Comparison of ENCODE assay signal across 8 mouse cellular contexts in genomic region chr2:150136435-150136897, GRCm38 (mm10). TPM values are rescaled to one million over a fixed set of nuclear protein-coding genes. Genes with fewer than 3 reads are reported as not detected.
A peak's percentile ranks its signal among the peaks of the same experiment; 100 is the strongest.
DNase-seq lines count a peak whose midpoint lies in the region; ATAC-seq and TF ChIP-seq lines count a peak whose summit lies in the region.

Gene Zfp120 (minus strand): TSS chr2:150136708.

- dilution Hi-C loops in CH12.LX (cut with MboI; ENCODE audit: extremely low pct_ligation_motif_present, extremely low pct_unique_long_range_greater_than_20kb, low sequenced_read_pairs) = no loop called here

- peaks cover 26% of the 10 kb centered on the region for H3K79me2 ChIP-seq in CH12.LX (replicated peaks; ENCODE audit: control insufficient read depth, extremely low read depth, insufficient read depth, poor library complexity, severe bottlenecking)

- DNase-seq in CH12.LX (ENCODE audit: extremely low read depth) = peak; percentile 98
- DNase-seq in c-Kit-positive CD71-positive TER-119-negative erythroid progenitor cells, embryonic 14.5 days (ENCODE audit: low read depth) = peak; percentile 85
- DNase-seq in forebrain, embryonic 11.5 days (ENCODE audit: low spot score) = peak; percentile 84
- peak; percentile 87 to 92 for DNase-seq in kidney, postnatal 36 days
- DNase-seq in telencephalon, adult 2 months (ENCODE audit: low read depth, low spot score) = peak; percentile 97

- no peak for TF ChIP-seq CTCF in CH12.LX (conservative IDR thresholded peaks at IDR 0.05 in 1 of 2, IDR thresholded peaks at IDR 0.05 in 1 of 2; ENCODE audit: low read depth in 2 of 2, low read length in 2 of 2)

- H3K27me3 ChIP-seq in CH12.LX (replicated peaks) = no peaks in the 10 kb centered on the region
- no peaks in the 10 kb centered on the region for H3K27me3 ChIP-seq in forebrain, embryonic 11.5 days (ENCODE audit: control insufficient read depth, insufficient read depth, low read length)
- no peaks in the 10 kb centered on the region for H3K27me3 ChIP-seq in heart, embryonic 16.5 days (ENCODE audit: control insufficient read depth, insufficient read depth, low read length)
- no peaks in the 10 kb centered on the region for H3K27me3 ChIP-seq in liver, embryonic 15.5 days
- H3K27me3 ChIP-seq in neural tube, embryonic 12.5 days (replicated peaks) = no peaks in the 10 kb centered on the region

- H3K4me3 ChIP-seq in CH12.LX (replicated peaks in 1 of 3; ENCODE audit: low read depth in 2 of 3, low read length in 2 of 3, poor library complexity in 1 of 3) = peak within 1 kb of the TSS; percentile 63 to 91 (median 80)
- peak within 1 kb of the TSS; percentile 57 for H3K4me3 ChIP-seq in forebrain, embryonic 11.5 days (ENCODE audit: low read depth, low read length)
- H3K4me3 ChIP-seq in heart, embryonic 16.5 days (ENCODE audit: low read length) = peak within 1 kb of the TSS; percentile 59
- H3K4me3 ChIP-seq in liver, embryonic 15.5 days (replicated peaks) = peak within 1 kb of the TSS; percentile 75
- peak within 1 kb of the TSS; percentile 69 for H3K4me3 ChIP-seq in neural tube, embryonic 12.5 days

- peak within 1 kb of the TSS; percentile 68 for H3K9ac ChIP-seq in CH12.LX (ENCODE audit: insufficient read depth, low read depth)
- peak within 1 kb of the TSS; percentile 72 for H3K9ac ChIP-seq in forebrain, embryonic 11.5 days (ENCODE audit: low read length)
- H3K9ac ChIP-seq in heart, embryonic 16.5 days (ENCODE audit: low read length) = peak within 1 kb of the TSS; percentile 72
- H3K9ac ChIP-seq in liver, embryonic 15.5 days = peak within 1 kb of the TSS; percentile 70
- H3K9ac ChIP-seq in neural tube, embryonic 12.5 days = peak within 1 kb of the TSS; percentile 74

- no peaks in the 10 kb centered on the region for H3K9me3 ChIP-seq in CH12.LX (replicated peaks; ENCODE audit: low read length)
- H3K9me3 ChIP-seq in forebrain, embryonic 11.5 days (ENCODE audit: control insufficient read depth, low read length) = no peaks in the 10 kb centered on the region
- no peaks in the 10 kb centered on the region for H3K9me3 ChIP-seq in heart, embryonic 16.5 days (replicated peaks; ENCODE audit: control insufficient read depth, low read length)
- no peaks in the 10 kb centered on the region for H3K9me3 ChIP-seq in liver, embryonic 15.5 days (replicated peaks)
- no peaks in the 10 kb centered on the region for H3K9me3 ChIP-seq in neural tube, embryonic 12.5 days

- in situ Hi-C loops in CH12.LX (cut with MboI; ENCODE audit: low pct_ligation_motif_present, low pct_unique_long_range_greater_than_20kb, low sequenced_read_pairs) = loop anchor here (25.0 kb wide), 1 partner anchor 351 kb away; the partner anchor contains the start of gene Zfp345

- TF ChIP-seq RAD21 in CH12.LX (IDR thresholded peaks at IDR 0.05; ENCODE audit: low read depth, low read length) = no peak

- no peak for TF ChIP-seq EP300 in CH12.LX (IDR thresholded peaks at IDR 0.05; ENCODE audit: low read length)

- H3K36me3 ChIP-seq in CH12.LX (replicated peaks in 1 of 2; ENCODE audit: control insufficient read depth in 1 of 2, insufficient read depth in 1 of 2, low read length in 1 of 2) = peaks cover 4 to 16% of the 10 kb centered on the region in 2 experiments
- H3K36me3 ChIP-seq in forebrain, embryonic 11.5 days (ENCODE audit: control insufficient read depth, insufficient read depth, low read length) = no peaks in the 10 kb centered on the region
- peaks cover 2% of the 10 kb centered on the region; the same call in 1 of the 2 replicates for H3K36me3 ChIP-seq in heart, embryonic 16.5 days (ENCODE audit: control insufficient read depth, insufficient read depth)
- H3K36me3 ChIP-seq in liver, embryonic 15.5 days (replicated peaks) = no peaks in the 10 kb centered on the region
- peaks cover 14% of the 10 kb centered on the region; the same call in 1 of the 2 replicates for H3K36me3 ChIP-seq in neural tube, embryonic 12.5 days

- 0% methylated on average over 13 of the region's 13 CpGs for WGBS in forebrain, embryonic 11.5 days
- 1% methylated on average over 13 of the region's 13 CpGs for WGBS in heart, embryonic 16.5 days
- WGBS in liver, embryonic 15.5 days (ENCODE audit: insufficient replicate concordance) = under 1% methylated on average over 13 of the region's 13 CpGs
- WGBS in neural tube, embryonic 12.5 days = under 1% methylated on average over 13 of the region's 13 CpGs

- TF ChIP-seq POLR2A in CH12.LX (IDR thresholded peaks at IDR 0.05; ENCODE audit: low read depth, low read length) = peak; percentile 72; the same call in 1 of the 2 replicates

- peak within 1 kb of the TSS; percentile 44; the same call in 1 of the 2 replicates for H3K27ac ChIP-seq in CH12.LX (ENCODE audit: insufficient read depth, low read depth)
- H3K27ac ChIP-seq in forebrain, embryonic 11.5 days (ENCODE audit: low read depth, low read length) = no peak within 1 kb of the TSS
- H3K27ac ChIP-seq in heart, embryonic 16.5 days (ENCODE audit: low read length) = peak within 1 kb of the TSS; percentile 26
- H3K27ac ChIP-seq in liver, embryonic 15.5 days (replicated peaks) = peak within 1 kb of the TSS; percentile 75
- H3K27ac ChIP-seq in neural tube, embryonic 12.5 days = no peak within 1 kb of the TSS

- peaks cover 3 to 16% of the 10 kb centered on the region in 2 experiments; a peak in 2 of 4 replicates for H3K4me1 ChIP-seq in CH12.LX (ENCODE audit: control insufficient read depth in 1 of 2, insufficient read depth in 2 of 2)
- no peaks in the 10 kb centered on the region for H3K4me1 ChIP-seq in forebrain, embryonic 11.5 days (replicated peaks; ENCODE audit: control insufficient read depth, insufficient read depth, low read length)
- peaks cover 3% of the 10 kb centered on the region for H3K4me1 ChIP-seq in heart, embryonic 16.5 days (ENCODE audit: control insufficient read depth, insufficient read depth, low read length)
- H3K4me1 ChIP-seq in liver, embryonic 15.5 days (replicated peaks) = peaks cover 7% of the 10 kb centered on the region
- H3K4me1 ChIP-seq in neural tube, embryonic 12.5 days = peaks cover 6% of the 10 kb centered on the region

- ATAC-seq in forebrain, embryonic 11.5 days (replicated peaks; ENCODE audit: low FRiP score) = peak; percentile 100
- ATAC-seq in heart, embryonic 16.5 days (replicated peaks; ENCODE audit: extremely low read depth, insufficient read depth, low FRiP score) = peak; percentile 100
- ATAC-seq in liver, embryonic 15.5 days (ENCODE audit: insufficient read depth) = peak; percentile 96
- ATAC-seq in neural tube, embryonic 12.5 days (ENCODE audit: low FRiP score, low read depth) = peak; percentile 100

- peak within 1 kb of the TSS; percentile 94 for H3K4me2 ChIP-seq in CH12.LX (ENCODE audit: insufficient read depth, low read depth, poor library complexity, severe bottlenecking)
- H3K4me2 ChIP-seq in forebrain, embryonic 11.5 days (ENCODE audit: low read depth, low read length, severe bottlenecking) = peak within 1 kb of the TSS; percentile 55
- H3K4me2 ChIP-seq in heart, embryonic 16.5 days (ENCODE audit: low read depth, low read length) = peak within 1 kb of the TSS; percentile 68
- H3K4me2 ChIP-seq in liver, embryonic 15.5 days = peak within 1 kb of the TSS; percentile 62
- H3K4me2 ChIP-seq in neural tube, embryonic 12.5 days (replicated peaks) = peak within 1 kb of the TSS; percentile 66

TF ChIP-seq in CH12.LX, 34 proteins besides CTCF, POLR2A, EP300 and RAD21 (continues in another document):
- TF ChIP-seq NRF1 (IDR thresholded peaks at IDR 0.05; ENCODE audit: low read depth, low read length) (peak; percentile 42; the same call in 1 of the 2 replicates), KAT2A (IDR thresholded peaks at IDR 0.05; ENCODE audit: insufficient replicate concordance, low read length) (peak; percentile 76; the same call in 1 of the 2 replicates), TCF12 (IDR thresholded peaks at IDR 0.05; ENCODE audit: low read depth, low read length) (peak; percentile 64; the same call in 1 of the 2 replicates), RCOR1 (conservative IDR thresholded peaks at IDR 0.05; ENCODE audit: low read depth, low read length) (no peak), MAX (IDR thresholded peaks at IDR 0.05; ENCODE audit: low read length) (peak; percentile 79), NELFE (IDR thresholded peaks at IDR 0.05; ENCODE audit: low read depth, low read length) (peak; percentile 84), ELF1 (IDR thresholded peaks at IDR 0.05; ENCODE audit: low read depth, low read length) (peak; percentile 98), SIN3A (IDR thresholded peaks at IDR 0.05; ENCODE audit: low read length) (peak; percentile 88), TBP (conservative IDR thresholded peaks at IDR 0.05; ENCODE audit: low read depth, low read length) (peak; percentile 97), UBTF (IDR thresholded peaks at IDR 0.05; ENCODE audit: low read depth, low read length) (no peak), ZMIZ1 (IDR thresholded peaks at IDR 0.05; ENCODE audit: low read depth, low read length) (peak; percentile 72), SMC3 (IDR thresholded peaks at IDR 0.05; ENCODE audit: low read depth, low read length) (no peak), USF1 (IDR thresholded peaks at IDR 0.05; ENCODE audit: low read depth, low read length) (no peak), CHD1 (IDR thresholded peaks at IDR 0.05; ENCODE audit: low read depth, low read length) (0 out of 2 replicates have a peak, but pooled peaks have one; percentile 35), ZNF384 (IDR thresholded peaks at IDR 0.05; ENCODE audit: low read depth, low read length) (no peak), ZC3H11A (IDR thresholded peaks at IDR 0.05; ENCODE audit: low read depth, low read length) (no peak), POLR2AphosphoS2 (IDR thresholded peaks at IDR 0.05; ENCODE audit: low read depth, low read length) (no peak), JUN (IDR thresholded peaks at IDR 0.05; ENCODE audit: insufficient read depth, low read depth, low read length) (no peak), BHLHE40 (IDR thresholded peaks at IDR 0.05; ENCODE audit: low read depth, low read length) (no peak), JUND (conservative IDR thresholded peaks at IDR 0.05; ENCODE audit: low read depth, low read length) (0 out of 2 replicates have a peak, but pooled peaks have one; percentile 17), IRF4 (IDR thresholded peaks at IDR 0.05; ENCODE audit: low read depth, low read length) (peak; percentile 60; the same call in 1 of the 2 replicates), HCFC1 (IDR thresholded peaks at IDR 0.05; ENCODE audit: low read depth, low read length) (peak; percentile 82)

RNA-seq across cellular contexts. Expression of gene Zfp120, which starts in this region (rescaled TPM):
- total RNA-seq in CH12.LX (2012; rRNA removed) (7.3 and 8.8 TPM in 2 replicates), CH12.LX (2014; rRNA removed) (17.7 and 18.7 TPM in 2 replicates)
- polyA plus RNA-seq in CH12.LX (2012; ENCODE audit: insufficient read length, low read depth) = 6.2 and 7.0 TPM in 2 replicates
- polyA plus RNA-seq in forebrain, embryonic 11.5 days (2014; fragmentation: Nextera tagmentation; extraction: Ambion mirVana) = 8.1 and 9.3 TPM in 2 replicates
- 5.9 and 6.3 TPM in 2 replicates for polyA plus RNA-seq in heart, embryonic 16.5 days (2015; fragmentation: Nextera tagmentation; extraction: Ambion mirVana)
- 2.7 and 3.1 TPM in 2 replicates for polyA plus RNA-seq in liver, embryonic 15.5 days (2015; fragmentation: Nextera tagmentation; extraction: Ambion mirVana)
- polyA plus RNA-seq in neural tube, embryonic 12.5 days (2016; fragmentation: Nextera tagmentation; extraction: Ambion mirVana) = 6.8 and 7.8 TPM in 2 replicates

Comparison
In these comparisons a context has a peak if more than half of its experiments do, and no peak if none do; other contexts are left out.
1. H3K27ac ChIP-seq: peak in CH12.LX (single experiment), heart, embryonic 16.5 days (single experiment) and liver, embryonic 15.5 days (single experiment); none in forebrain, embryonic 11.5 days (single experiment) and neural tube, embryonic 12.5 days (single experiment).
2. Peak in every context shown above with its lines, with median percentiles within 50 percentile points of each other: DNase-seq, H3K4me2 ChIP-seq, H3K4me3 ChIP-seq, H3K9ac ChIP-seq and ATAC-seq.